Mouse (Mus musculus) forebrain, embryonic 15.5 days (tissue): Measurements from ENCODE around the gene Acan. TPM values are rescaled to one million over a fixed set of nuclear protein-coding genes. Genes with fewer than 3 reads are reported as not detected.

Experiments used
- ATAC-seq: fragments of 200-750 bp; cut with Nextera tagmentation; replicated peaks from 2 replicates; pipeline ENCODE4 v1.8.0; 2017; ENCODE audit warnings: mild to moderate bottlenecking, moderate TSS enrichment, moderate library complexity
- H3K27ac ChIP-seq: fragments of 300-500 bp; sonication (generic); replicated peaks from 2 replicates; pipeline ENCODE4 v1.5.1; 2015; ENCODE audit warnings: mild to moderate bottlenecking, inconsistent platforms
- H3K27me3 ChIP-seq: fragments of 300-500 bp; sonication (generic); 2 replicates; pipeline ENCODE4 v1.6.1; 2015; ENCODE audit warnings: inconsistent platforms
- H3K36me3 ChIP-seq: fragments of 300-500 bp; sonication (generic); 2 replicates; pipeline ENCODE4 v1.6.1; 2015; ENCODE audit warnings: mild to moderate bottlenecking, inconsistent platforms
- H3K4me1 ChIP-seq: fragments of 300-500 bp; sonication (generic); 2 replicates; pipeline ENCODE4 v1.6.1; 2015; ENCODE audit warnings: inconsistent platforms
- H3K4me2 ChIP-seq: fragments of 300-500 bp; sonication (generic); replicated peaks from 2 replicates; pipeline ENCODE4 v1.6.1; 2015; ENCODE audit warnings: mild to moderate bottlenecking, inconsistent platforms
- H3K4me3 ChIP-seq: fragments of 300-500 bp; sonication (generic); 2 replicates; pipeline ENCODE4 v1.5.1; 2015; ENCODE audit warnings: mild to moderate bottlenecking, inconsistent platforms
- H3K9ac ChIP-seq: fragments of 300-500 bp; sonication (generic); replicated peaks from 2 replicates; pipeline ENCODE4 v1.6.1; 2015; ENCODE audit warnings: mild to moderate bottlenecking, inconsistent platforms
- H3K9me3 ChIP-seq: fragments of 300-500 bp; sonication (generic); 2 replicates; pipeline ENCODE4 v1.6.1; 2016; ENCODE audit warnings: inconsistent platforms
- whole genome bisulfite sequencing: fragments of 180-500 bp; shearing (Covaris S2); methylation state at CpG from one replicate; pipeline ENCODE4 v1.1.7; 2015; ENCODE audit warnings: mixed read lengths; 5-methylcytosine and 5-hydroxymethylcytosine counted together
- polyA plus RNA-seq: library from polyadenylated mRNA; unstranded; fragments of >200 nt; fragmentation: Nextera tagmentation; extraction: Ambion mirVana; gene quantifications from 2 replicates; pipeline ENCODE4 v1.2.1, GENCODE M21; 2015

Gene Acan
- polyA plus RNA-seq, 1 experiment from 2014 or later: 0.08 TPM

GRCm38 (mm10) chr7:79147011-79147837 is 93.9 kb downstream of the Acan start:
- Histone ChIP-seq H3K36me3 (no peaks in the 10 kb centered on the region), H3K27me3 (no peaks in the 10 kb centered on the region), H3K4me3 (peak overlapping the region; percentile 64), H3K9me3 (no peaks in the 10 kb centered on the region), H3K9ac (peak overlapping the region; percentile 35), H3K4me2 (peak overlapping the region; percentile 92), H3K4me1 (peaks cover 25% of the 10 kb centered on the region), H3K27ac (no peak overlapping the region)
- 50% methylated on average over 12 of the region's 12 CpGs for WGBS
- no peak for ATAC-seq

- peaks cover 25% of the 10 kb centered on the region for H3K4me1 ChIP-seq
- no peak for ATAC-seq
Measured at GRCm38 (mm10) chr7:79147931-79148653, 94.8 kb downstream of the Acan start.

GRCm38 (mm10) chr7:79148711-79149266 is 95.5 kb downstream of the Acan start, which contains the start of gene Mfge8:
Mfge8 (minus strand) TSS chr7:79149060.
- H3K4me3 ChIP-seq: peak within 1 kb of the TSS; percentile 64
- H3K4me1 ChIP-seq: peaks cover 25% of the 10 kb centered on the region
- peak within 1 kb of the TSS; percentile 49 for H3K9ac ChIP-seq
- no peaks in the 10 kb centered on the region for H3K36me3 ChIP-seq
- no peaks in the 10 kb centered on the region for H3K9me3 ChIP-seq
- WGBS: under 1% methylated on average over 39 of the region's 39 CpGs
- no peaks in the 10 kb centered on the region for H3K27me3 ChIP-seq
- H3K4me2 ChIP-seq: peak within 1 kb of the TSS; percentile 92
- no peak within 1 kb of the TSS for H3K27ac ChIP-seq
- peak; percentile 94 for ATAC-seq

More at GRCm38 (mm10) chr7:79147931-79148653, 94.8 kb downstream of the Acan start:
- Histone ChIP-seq H3K4me3 (peak overlapping the region; percentile 64), H3K9ac (peak overlapping the region; percentile 49), H3K27me3 (no peaks in the 10 kb centered on the region), H3K36me3 (no peaks in the 10 kb centered on the region), H3K9me3 (no peaks in the 10 kb centered on the region), H3K27ac (no peak overlapping the region), H3K4me2 (peak overlapping the region; percentile 92)
- WGBS: 1% methylated on average over 18 of the region's 20 CpGs

- Histone ChIP-seq H3K27me3 (no peaks in the 10 kb centered on the region), H3K4me2 (peak overlapping the region; percentile 92), H3K4me3 (no peak overlapping the region; the same call in 1 of the 2 replicates), H3K4me1 (peaks cover 25% of the 10 kb centered on the region), H3K9me3 (no peaks in the 10 kb centered on the region), H3K36me3 (no peaks in the 10 kb centered on the region), H3K27ac (no peak overlapping the region), H3K9ac (no peak overlapping the region)
- no peak for ATAC-seq
- WGBS: 66% methylated on average over 6 of the region's 6 CpGs
Measured at GRCm38 (mm10) chr7:79149522-79149921, 96.2 kb downstream of the Acan start.

- Histone ChIP-seq H3K36me3 (no peaks in the 10 kb centered on the region), H3K27me3 (no peaks in the 10 kb centered on the region), H3K4me3 (no peak overlapping the region), H3K9ac (no peak overlapping the region), H3K9me3 (no peaks in the 10 kb centered on the region), H3K4me1 (no peaks in the 10 kb centered on the region), H3K4me2 (no peak overlapping the region), H3K27ac (no peak overlapping the region)
- 59% methylated on average over 1 of the region's 1 CpGs for WGBS
- no peak for ATAC-seq
Measured at GRCm38 (mm10) chr7:79159406-79159805, 106.1 kb downstream of the Acan start.

Other genes with a start within 250 kb of the Acan start
- gene Det1, start 206.2 kb upstream of the Acan start, polyA plus RNA-seq: 18.1 and 18.5 TPM in 2 replicates
- 55.5 and 57.1 TPM in 2 replicates for gene Aen, start 157.6 kb upstream of the Acan start, polyA plus RNA-seq
- gene Isg20, start 140.1 kb upstream of the Acan start, polyA plus RNA-seq: 1.7 TPM in 2 replicates
- 2.5 and 3.0 TPM in 2 replicates for gene Hapln3, start 77.5 kb downstream of the Acan start, polyA plus RNA-seq
- gene Mfge8, start 95.6 kb downstream of the Acan start, polyA plus RNA-seq: 166 and 192 TPM in 2 replicates
- gene Abhd2, start 219.7 kb downstream of the Acan start, polyA plus RNA-seq: 23.1 and 24.0 TPM in 2 replicates